Comparison of ENCODE assay signal across 7 mouse cellular contexts in genomic region chr14:31216846-31217245, GRCm38 (mm10). TPM values are rescaled to one million over a fixed set of nuclear protein-coding genes. Genes with fewer than 3 reads are reported as not detected.
DNase-seq lines count a peak whose midpoint lies in the region; ATAC-seq and TF ChIP-seq lines count a peak whose summit lies in the region.

Gene Nisch, minus strand, starts transcription at chr14:31216946.

- H3K9ac ChIP-seq in forebrain, embryonic 11.5 days (ENCODE audit: low read length): peak within 1 kb of the TSS; percentile 27
- peak within 1 kb of the TSS; percentile 17; the same call in 1 of the 2 replicates for H3K9ac ChIP-seq in liver, embryonic 11.5 days (ENCODE audit: low read depth, low read length)
- H3K9ac ChIP-seq in stomach, embryonic 16.5 days (ENCODE audit: low read length): peak within 1 kb of the TSS; percentile 41

- no peak within 1 kb of the TSS for H3K27ac ChIP-seq in forebrain, embryonic 11.5 days (ENCODE audit: low read depth, low read length)
- H3K27ac ChIP-seq in liver, embryonic 11.5 days (ENCODE audit: low read depth, low read length): no peak within 1 kb of the TSS
- H3K27ac ChIP-seq in stomach, embryonic 16.5 days (ENCODE audit: low read length): no peak within 1 kb of the TSS

- 55% methylated on average over 2 of the region's 2 CpGs for WGBS in forebrain, embryonic 11.5 days
- WGBS in liver, embryonic 11.5 days: 66% methylated on average over 2 of the region's 2 CpGs
- WGBS in stomach, embryonic 16.5 days: 59% methylated on average over 2 of the region's 2 CpGs

- no peaks in the 10 kb centered on the region for H3K36me3 ChIP-seq in C2C12 (ENCODE audit: control insufficient read depth, insufficient read depth)
- H3K36me3 ChIP-seq in E14TG2a.4 (ENCODE audit: insufficient read depth, low read length): no peaks in the 10 kb centered on the region
- no peaks in the 10 kb centered on the region for H3K36me3 ChIP-seq in forebrain, embryonic 11.5 days (ENCODE audit: control insufficient read depth, insufficient read depth, low read length)
- H3K36me3 ChIP-seq in liver, embryonic 11.5 days (ENCODE audit: control insufficient read depth, insufficient read depth, low read length): no peaks in the 10 kb centered on the region
- H3K36me3 ChIP-seq in stomach, embryonic 16.5 days (ENCODE audit: control insufficient read depth, insufficient read depth, low read length): no peaks in the 10 kb centered on the region

- no peaks in the 10 kb centered on the region for H3K79me2 ChIP-seq in C2C12 (ENCODE audit: control insufficient read depth, insufficient read depth)

- peak within 1 kb of the TSS; percentile 50 for H3ac ChIP-seq in C2C12 (ENCODE audit: control insufficient read depth, insufficient read length, low read depth)

- peaks cover 24% of the 10 kb centered on the region for H3K4me1 ChIP-seq in E14TG2a.4 (replicated peaks; ENCODE audit: low read depth, low read length)
- 0 out of 2 replicates have a peak, but pooled peaks cover 2% of the 10 kb centered on the region for H3K4me1 ChIP-seq in forebrain, embryonic 11.5 days (replicated peaks; ENCODE audit: control insufficient read depth, insufficient read depth, low read length)
- peaks cover 4% of the 10 kb centered on the region; the same call in 1 of the 2 replicates for H3K4me1 ChIP-seq in liver, embryonic 11.5 days (replicated peaks; ENCODE audit: control insufficient read depth, insufficient read depth, low read length)
- H3K4me1 ChIP-seq in stomach, embryonic 16.5 days (ENCODE audit: control insufficient read depth, insufficient read depth, low read length): 0 out of 2 replicates have a peak, but pooled peaks cover 2% of the 10 kb centered on the region

- H3K4me3 ChIP-seq in C2C12 (ENCODE audit: insufficient read depth, poor library complexity, severe bottlenecking) (no peak within 1 kb of the TSS), E14TG2a.4 (replicated peaks; ENCODE audit: low read length) (peak within 1 kb of the TSS; percentile 61)
- H3K4me3 ChIP-seq in forebrain, embryonic 11.5 days (ENCODE audit: low read depth, low read length): no peak within 1 kb of the TSS
- no peak within 1 kb of the TSS for H3K4me3 ChIP-seq in liver, embryonic 11.5 days (ENCODE audit: low read depth, low read length)
- H3K4me3 ChIP-seq in stomach, embryonic 16.5 days (replicated peaks; ENCODE audit: low read length): no peak within 1 kb of the TSS

- no peaks in the 10 kb centered on the region for H3K79me3 ChIP-seq in C2C12 (ENCODE audit: low read depth)

- H3K9me3 ChIP-seq in E14TG2a.4 (ENCODE audit: low read length): no peaks in the 10 kb centered on the region
- H3K9me3 ChIP-seq in forebrain, embryonic 11.5 days (ENCODE audit: control insufficient read depth, low read length): no peaks in the 10 kb centered on the region
- H3K9me3 ChIP-seq in liver, embryonic 11.5 days (ENCODE audit: control insufficient read depth, low read length): no peaks in the 10 kb centered on the region
- H3K9me3 ChIP-seq in stomach, embryonic 16.5 days (replicated peaks; ENCODE audit: control insufficient read depth, low read length): no peaks in the 10 kb centered on the region

- H3K27me3 ChIP-seq in C2C12 (ENCODE audit: control insufficient read depth, insufficient read depth, insufficient read length) (peaks cover 9% of the 10 kb centered on the region), E14TG2a.4 (ENCODE audit: insufficient read depth, low read length) (peaks cover 43% of the 10 kb centered on the region)
- H3K27me3 ChIP-seq in forebrain, embryonic 11.5 days (ENCODE audit: control insufficient read depth, insufficient read depth, low read length): no peaks in the 10 kb centered on the region
- H3K27me3 ChIP-seq in liver, embryonic 11.5 days (replicated peaks; ENCODE audit: control insufficient read depth, insufficient read depth, low read length): no peaks in the 10 kb centered on the region
- no peaks in the 10 kb centered on the region for H3K27me3 ChIP-seq in stomach, embryonic 16.5 days (ENCODE audit: control insufficient read depth, insufficient read depth, low read length)

- no peak for ATAC-seq in forebrain, embryonic 11.5 days (replicated peaks; ENCODE audit: low FRiP score)
- no peak for ATAC-seq in hematopoietic stem cell, adult 5-6 weeks (replicated peaks in 1 of 2; ENCODE audit: insufficient read depth in 1 of 2, low FRiP score in 2 of 2, low TSS enrichment in 1 of 2, low read depth in 1 of 2, poor library complexity in 2 of 2, severe bottlenecking in 2 of 2)
- ATAC-seq in liver, embryonic 11.5 days (replicated peaks; ENCODE audit: low FRiP score): no peak
- ATAC-seq in stomach, embryonic 16.5 days (ENCODE audit: insufficient read depth, low FRiP score): no peak

- no peak for DNase-seq in forebrain, embryonic 11.5 days (ENCODE audit: low spot score)
- no peak for DNase-seq in liver, embryonic 11.5 days (ENCODE audit: low spot score)
- DNase-seq in spleen, postnatal 14 days (ENCODE audit: low spot score in 2 of 2): no peak

- no peak for TF ChIP-seq CTCF in C2C12 (IDR thresholded peaks at IDR 0.05; ENCODE audit: control insufficient read depth, insufficient read depth, insufficient read length)
- no peak for TF ChIP-seq CTCF in E14TG2a.4 (conservative IDR thresholded peaks at IDR 0.05; ENCODE audit: low read length)

- H3K4me2 ChIP-seq in forebrain, embryonic 11.5 days (ENCODE audit: low read depth, low read length, severe bottlenecking): no peak within 1 kb of the TSS; the same call in 1 of the 2 replicates
- H3K4me2 ChIP-seq in liver, embryonic 11.5 days: peak within 1 kb of the TSS; percentile 28; the same call in 1 of the 2 replicates
- peak within 1 kb of the TSS; percentile 14; the same call in 1 of the 2 replicates for H3K4me2 ChIP-seq in stomach, embryonic 16.5 days (ENCODE audit: low read depth, low read length)

TF ChIP-seq in C2C12, 6 proteins besides CTCF, POLR2A, EP300 and RAD21:
- no peak for TF ChIP-seq FOSL1 (IDR thresholded peaks at IDR 0.05; ENCODE audit: insufficient read depth, low read length, poor library complexity, severe bottlenecking)
- no peak for TF ChIP-seq MYOG (IDR thresholded peaks at IDR 0.05; ENCODE audit: control insufficient read depth, extremely low read depth, insufficient read length)
- TF ChIP-seq MAX (IDR thresholded peaks at IDR 0.05): no peak
- TF ChIP-seq USF1 (IDR thresholded peaks at IDR 0.05; ENCODE audit: low read depth): no peak
- TF ChIP-seq MYOD1 (IDR thresholded peaks at IDR 0.05; ENCODE audit: control insufficient read depth, insufficient read length, low read depth): no peak
- TF ChIP-seq CEBPB (IDR thresholded peaks at IDR 0.05; ENCODE audit: low read depth): no peak

RNA-seq across cellular contexts. Expression of gene Nisch, which starts in this region (rescaled TPM):
- 160 TPM for polyA plus RNA-seq in C2C12 (2012; fragmentation: generic; extraction: Trizol)
- 399 and 407 TPM in 2 replicates for polyA plus RNA-seq in forebrain, embryonic 11.5 days (2014; fragmentation: Nextera tagmentation; extraction: Ambion mirVana)
- total RNA-seq in hematopoietic stem cell, adult 5-6 weeks (2017): 101 and 126 TPM in 2 replicates
- 228 and 245 TPM in 2 replicates for polyA plus RNA-seq in liver, embryonic 11.5 days (2014; fragmentation: Nextera tagmentation; extraction: Ambion mirVana)
- polyA plus RNA-seq in stomach, embryonic 16.5 days (2015; fragmentation: Nextera tagmentation; extraction: Ambion mirVana): 289 and 291 TPM in 2 replicates
